Mouse (Mus musculus) G1E (cell line): Measurements from ENCODE around the gene Gabbr2. TPM values are rescaled to one million over a fixed set of nuclear protein-coding genes. Genes with fewer than 3 reads are reported as not detected.

Experiments used
- ATAC-seq: 2 replicates; pipeline ENCODE4 v1.8.0; 2016; ENCODE audit warnings: mild to moderate bottlenecking; ENCODE audit not compliant: insufficient number of reproducible peaks, poor library complexity, low FRiP score, severe bottlenecking; ENCODE audit errors: extremely low read depth
- DNase-seq: peaks from one replicate; pipeline ENCODE4 v3.0.0; 2012; ENCODE audit warnings: low spot score
- H3K27me3 ChIP-seq: 2 replicates; pipeline ENCODE4 v1.6.1; 2012; ENCODE audit warnings: mild to moderate bottlenecking, low read length, inconsistent platforms; ENCODE audit not compliant: insufficient read depth
- H3K36me3 ChIP-seq: replicated peaks from 2 replicates; pipeline ENCODE3; 2012; ENCODE audit warnings: mild to moderate bottlenecking, inconsistent platforms
- H3K4me1 ChIP-seq: 2 replicates; pipeline ENCODE4 v1.6.1; 2012; ENCODE audit warnings: low read depth, low read length, inconsistent platforms, mixed read lengths; ENCODE audit not compliant: insufficient read depth
- H3K4me3 ChIP-seq: 2 replicates; pipeline ENCODE4 v1.5.1; 2012; ENCODE audit warnings: low read depth, mild to moderate bottlenecking, inconsistent platforms, low read length, moderate library complexity, mixed read lengths
- H3K9me3 ChIP-seq: replicated peaks from 2 replicates; pipeline ENCODE4 v1.6.1; 2012; ENCODE audit warnings: inconsistent platforms
- CTCF ChIP-seq: IDR thresholded peaks from 2 replicates; pipeline ENCODE4 v1.5.1; 2012; ENCODE audit warnings: low read depth, low read length, inconsistent platforms, mixed read lengths
- GATA1 ChIP-seq: IDR thresholded peaks from 2 replicates; pipeline ENCODE4 v1.6.1; 2012; ENCODE audit warnings: borderline replicate concordance, low read length, inconsistent platforms, mixed read lengths
- GATA2 ChIP-seq: IDR thresholded peaks from 2 replicates; pipeline ENCODE4 v1.6.1; 2012; ENCODE audit warnings: low read depth, low read length, inconsistent platforms, borderline replicate concordance
- POLR2AphosphoS5 ChIP-seq: IDR thresholded peaks from 2 replicates; pipeline ENCODE4 v1.6.1; 2012; ENCODE audit warnings: low read depth, low read length, inconsistent platforms; ENCODE audit not compliant: insufficient replicate concordance
- TAL1 ChIP-seq: conservative IDR thresholded peaks from 2 replicates; pipeline ENCODE4 v1.6.1; 2012; ENCODE audit warnings: low read depth, low read length, inconsistent platforms, mixed read lengths
- polyA plus RNA-seq: library from polyadenylated mRNA; stranded (reverse); fragments of >175 nt; gene quantifications from 2 replicates; pipeline ENCODE4 v1.2.3, GENCODE M21; 2012
- total RNA-seq, 2 experiments: library from RNA; stranded (forward) in 1 of 2; stranded (reverse) in 1 of 2; fragments of 200-1000 nt in 1 of 2; fragments of >200 nt in 1 of 2; fragmentation: Nextera tagmentation in 1 of 2; gene quantifications; 2 replicates each; pipeline ENCODE4 v1.2.3; 2014 to 2017

Gene Gabbr2
- total and polyA plus RNA-seq, 3 experiments, result 0.05 TPM; not detected in 2

DNA sequence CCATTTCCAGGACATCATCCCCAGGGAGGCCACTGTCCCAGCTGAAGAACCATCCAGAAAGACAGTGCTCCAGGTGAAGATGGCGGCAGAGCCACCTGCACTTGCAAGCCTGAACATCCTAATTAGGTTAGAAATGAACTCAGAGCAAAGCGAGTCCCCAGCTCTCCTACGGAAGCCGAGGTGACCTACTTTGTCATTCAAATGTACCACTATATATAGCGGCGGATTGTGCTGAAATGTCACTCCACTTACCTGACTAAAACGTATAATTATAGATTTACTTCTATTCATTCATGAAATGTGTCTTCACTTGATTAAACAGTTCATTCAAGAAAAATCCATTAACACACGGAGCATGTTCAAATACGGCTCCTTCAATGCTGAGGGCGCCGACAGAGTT lies 170.0 kb downstream of the Gabbr2 start:
- Histone ChIP-seq H3K4me3 (no peak overlapping the region), H3K27me3 (no peaks in the 10 kb centered on the region), H3K9me3 (peaks cover 81% of the 10 kb centered on the region), H3K4me1 (no peaks in the 10 kb centered on the region), H3K36me3 (no peaks in the 10 kb centered on the region)
- TF ChIP-seq POLR2AphosphoS5 (no peak), GATA1 (no peak), TAL1 (no peak), GATA2 (no peak), CTCF (no peak)
- ATAC-seq (no peak), DNase-seq (no peak)

DNA sequence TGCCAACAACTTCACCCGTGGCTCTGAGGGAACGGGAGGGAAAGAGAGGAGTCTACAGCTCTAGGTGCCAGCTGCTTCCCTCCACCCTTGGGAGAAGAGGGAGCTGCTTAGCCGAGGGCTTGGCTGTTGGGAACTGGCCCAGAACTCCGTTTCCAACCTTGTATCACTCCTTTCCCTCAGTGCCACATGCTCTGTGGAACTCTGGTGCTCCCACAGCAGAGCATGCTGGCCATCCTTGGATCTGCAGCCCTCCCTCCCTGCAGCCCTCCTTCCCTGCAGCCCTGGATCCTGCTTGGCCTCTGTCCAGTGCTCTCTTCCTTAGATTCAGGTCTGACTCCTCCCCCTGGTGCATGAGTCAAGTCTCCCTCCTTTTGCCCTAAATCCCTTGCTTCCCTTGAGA lies 176.7 kb downstream of the Gabbr2 start:
- Histone ChIP-seq H3K4me1 (no peaks in the 10 kb centered on the region), H3K36me3 (no peaks in the 10 kb centered on the region), H3K27me3 (no peaks in the 10 kb centered on the region), H3K4me3 (no peak overlapping the region), H3K9me3 (peaks cover 78% of the 10 kb centered on the region)
- ATAC-seq, result no peak
- TF ChIP-seq CTCF (no peak), POLR2AphosphoS5 (no peak), GATA1 (no peak), TAL1 (no peak), GATA2 (no peak)
- DNase-seq, result no peak

DNA sequence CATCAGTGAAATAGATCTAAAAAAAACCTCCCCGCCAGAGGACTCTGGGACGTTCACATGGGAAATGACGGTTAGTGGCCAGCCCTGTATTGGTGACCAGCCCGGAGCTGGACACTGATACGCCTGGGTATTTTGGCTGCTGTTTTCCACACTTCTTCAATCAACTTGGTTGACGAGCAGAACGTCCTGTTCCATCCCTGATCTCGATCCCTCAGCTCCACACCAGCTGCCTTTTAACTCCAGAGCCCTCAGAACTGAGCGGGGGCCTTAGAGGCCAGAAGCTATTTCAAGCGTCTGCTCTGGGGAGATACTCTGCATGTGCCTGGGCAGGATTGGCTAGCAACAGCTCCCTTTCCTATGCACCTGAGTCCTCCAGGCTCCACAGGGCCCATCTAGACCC lies 177.4 kb downstream of the Gabbr2 start:
- H3K27me3 ChIP-seq, result no peaks in the 10 kb centered on the region
- H3K4me3 ChIP-seq, result no peak overlapping the region
- DNase-seq (no peak), ATAC-seq (no peak)
- no peaks in the 10 kb centered on the region for H3K36me3 ChIP-seq
- no peaks in the 10 kb centered on the region for H3K4me1 ChIP-seq
- TF ChIP-seq GATA1, result no peak
- TF ChIP-seq GATA2, result no peak
- no peak for TF ChIP-seq POLR2AphosphoS5
- no peak for TF ChIP-seq CTCF
- no peak for TF ChIP-seq TAL1
- peaks cover 78% of the 10 kb centered on the region for H3K9me3 ChIP-seq

DNA sequence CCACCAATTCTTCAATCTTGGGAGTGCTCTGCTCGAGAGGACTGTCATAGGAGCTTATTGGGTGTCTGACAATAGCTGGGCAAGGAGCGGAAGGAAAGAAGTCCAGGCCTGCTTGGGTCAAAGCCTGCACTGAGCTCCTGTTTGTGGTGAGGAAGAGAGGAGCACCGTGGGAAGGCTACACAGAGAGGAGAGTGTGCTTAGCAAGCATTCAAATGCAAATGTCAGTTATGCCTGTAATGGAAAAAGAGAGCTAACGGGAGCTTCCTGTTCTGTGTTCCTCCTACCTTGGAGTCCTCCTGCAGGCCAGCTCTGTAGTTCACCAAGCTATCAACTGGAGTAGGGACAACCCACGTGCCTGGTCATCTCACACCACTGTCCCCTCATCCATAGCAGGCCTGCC lies 180.5 kb downstream of the Gabbr2 start:
- ATAC-seq (no peak), DNase-seq (no peak)
- no peaks in the 10 kb centered on the region for H3K4me1 ChIP-seq
- no peak overlapping the region for H3K4me3 ChIP-seq
- TF ChIP-seq CTCF (no peak), TAL1 (no peak), POLR2AphosphoS5 (no peak)
- no peaks in the 10 kb centered on the region for H3K27me3 ChIP-seq
- peaks cover 75% of the 10 kb centered on the region for H3K9me3 ChIP-seq
- H3K36me3 ChIP-seq, result no peaks in the 10 kb centered on the region

DNA sequence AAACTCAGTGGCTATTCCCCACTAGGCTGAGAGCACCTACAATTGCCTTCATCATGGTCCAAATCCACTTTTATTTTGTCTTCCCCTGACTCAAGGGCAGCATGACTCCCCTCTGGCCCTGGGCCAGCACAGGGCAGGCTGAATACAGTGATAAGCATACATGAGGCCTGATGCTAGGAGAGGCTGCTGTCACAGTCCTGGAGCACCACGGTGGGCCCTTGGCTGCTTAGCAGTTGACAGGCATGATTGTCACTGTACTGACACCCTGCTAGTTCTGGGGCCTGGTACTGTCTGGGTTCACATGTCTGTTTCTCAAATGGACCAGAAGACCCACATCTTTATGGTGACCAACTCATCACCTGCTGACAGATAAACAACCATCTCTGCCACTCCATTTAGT lies 184.8 kb downstream of the Gabbr2 start:
- no peaks in the 10 kb centered on the region for H3K27me3 ChIP-seq
- peaks cover 77% of the 10 kb centered on the region for H3K9me3 ChIP-seq
- ATAC-seq (no peak), DNase-seq (no peak)
- H3K4me3 ChIP-seq, result no peak overlapping the region
- TF ChIP-seq GATA1, result no peak
- no peak for TF ChIP-seq POLR2AphosphoS5
- TF ChIP-seq TAL1, result no peak
- TF ChIP-seq CTCF, result no peak
- TF ChIP-seq GATA2, result no peak
- H3K4me1 ChIP-seq, result no peaks in the 10 kb centered on the region
- H3K36me3 ChIP-seq, result no peaks in the 10 kb centered on the region

DNA sequence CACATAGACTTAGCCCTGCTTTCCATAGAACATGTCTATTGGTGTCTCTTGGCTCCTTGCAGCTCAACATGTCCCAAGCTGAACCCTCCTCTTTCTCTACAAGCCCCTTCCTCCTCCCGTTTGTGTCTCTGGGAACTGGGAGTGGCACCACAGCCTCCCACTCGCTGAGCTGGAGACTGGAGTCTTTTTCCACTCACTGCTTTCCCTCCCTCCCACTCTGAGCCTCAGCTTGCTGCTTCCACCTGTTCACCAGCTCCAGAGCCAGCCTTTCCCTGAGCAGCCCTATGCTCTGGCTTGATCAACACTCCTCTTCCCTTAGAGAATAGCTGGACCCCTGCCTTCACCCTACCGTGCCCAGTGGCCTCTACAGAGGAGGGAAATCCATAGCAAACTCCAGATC lies 185.8 kb downstream of the Gabbr2 start:
- no peaks in the 10 kb centered on the region for H3K4me1 ChIP-seq
- TF ChIP-seq CTCF (no peak), TAL1 (no peak), POLR2AphosphoS5 (no peak), GATA1 (no peak), GATA2 (no peak)
- no peak overlapping the region for H3K4me3 ChIP-seq
- DNase-seq (no peak), ATAC-seq (no peak)
- H3K27me3 ChIP-seq, result no peaks in the 10 kb centered on the region
- H3K36me3 ChIP-seq, result no peaks in the 10 kb centered on the region
- H3K9me3 ChIP-seq, result peaks cover 82% of the 10 kb centered on the region

DNA sequence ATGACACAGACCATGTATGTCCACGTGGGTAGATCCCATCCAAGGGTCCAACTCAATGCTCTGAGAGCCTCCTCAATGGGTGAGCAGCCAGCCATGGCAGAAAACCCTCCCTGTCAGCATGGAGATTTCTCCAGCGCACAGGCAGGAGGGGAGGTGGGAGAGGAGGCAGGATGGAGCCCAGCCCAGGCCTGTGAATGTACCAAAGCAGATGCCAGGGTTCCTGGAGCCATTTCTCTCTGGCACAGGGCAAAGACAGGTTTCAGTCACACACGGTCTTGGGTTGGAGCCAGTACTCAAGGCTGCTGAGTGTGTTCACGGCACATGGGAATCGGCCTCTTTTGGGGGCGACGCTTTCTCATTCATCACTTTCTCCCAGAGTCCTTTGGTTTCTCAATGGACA lies 189.3 kb downstream of the Gabbr2 start:
- Histone ChIP-seq H3K4me3 (no peak overlapping the region), H3K27me3 (no peaks in the 10 kb centered on the region), H3K36me3 (no peaks in the 10 kb centered on the region), H3K4me1 (no peaks in the 10 kb centered on the region; the same call in 1 of the 2 replicates), H3K9me3 (peaks cover 85% of the 10 kb centered on the region)
- no peak for ATAC-seq
- no peak for DNase-seq
- no peak for TF ChIP-seq GATA1
- no peak for TF ChIP-seq POLR2AphosphoS5
- TF ChIP-seq TAL1, result no peak

DNA sequence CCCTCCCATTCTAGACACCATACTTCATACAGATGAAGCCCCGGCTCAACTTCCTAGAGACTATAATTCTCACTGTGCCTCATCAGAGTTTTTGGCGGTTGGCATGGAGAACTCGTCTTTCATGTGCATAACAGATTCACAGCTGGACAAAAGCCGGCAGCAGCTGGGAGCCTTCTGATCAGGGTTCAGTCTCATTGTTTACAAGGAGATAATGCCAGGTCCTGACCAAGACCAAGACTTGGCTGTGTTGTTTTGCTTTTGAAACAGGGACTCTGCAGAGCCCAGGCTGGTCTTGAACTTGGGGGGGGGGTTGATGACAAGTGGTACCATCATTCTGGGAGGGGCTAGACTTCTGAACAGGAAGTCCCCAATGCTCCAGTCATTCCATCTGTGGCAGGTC lies 191.8 kb downstream of the Gabbr2 start:
- DNase-seq (no peak), ATAC-seq (no peak)
- H3K4me3 ChIP-seq, result no peak overlapping the region
- H3K27me3 ChIP-seq, result no peaks in the 10 kb centered on the region
- no peaks in the 10 kb centered on the region for H3K36me3 ChIP-seq
- TF ChIP-seq GATA2 (no peak), CTCF (no peak), TAL1 (no peak), POLR2AphosphoS5 (no peak), GATA1 (no peak)
- no peaks in the 10 kb centered on the region; the same call in 1 of the 2 replicates for H3K4me1 ChIP-seq
- peaks cover 88% of the 10 kb centered on the region for H3K9me3 ChIP-seq
